Mouse (Mus musculus) C2C12 (cell line): ENCODE measurements around the gene Zic5.

Source experiments
- CTCF ChIP-seq: IDR thresholded peaks from one replicate; pipeline ENCODE4 v1.5.1; 2011; ENCODE audit not compliant: control insufficient read depth, insufficient read depth, insufficient read length
- MYOD1 ChIP-seq: IDR thresholded peaks from one replicate; pipeline ENCODE4 v1.6.1; 2011; ENCODE audit warnings: low read depth; ENCODE audit not compliant: control insufficient read depth, insufficient read length
- MYOG ChIP-seq: IDR thresholded peaks from one replicate; pipeline ENCODE4 v1.6.1; 2011; ENCODE audit not compliant: control insufficient read depth, insufficient read length; ENCODE audit errors: extremely low read depth

- TF ChIP-seq CTCF (no peak), MYOD1 (no peak), MYOG (no peak)
These were observed 14.1 kb upstream of the Zic5 start for GRCm38 (mm10) chr14:122479461-122480109.
